Mouse (Mus musculus) bone marrow, adult 2 months (tissue): ENCODE measurements around the gene Rgs11.

Experiments
- CTCF ChIP-seq: fragments of 200-500 bp; IDR thresholded peaks from 2 replicates; pipeline ENCODE4 v1.5.1; 2011; ENCODE audit warnings: low read length, control low read depth; ENCODE audit not compliant: control insufficient read depth, insufficient read depth
- POLR2A ChIP-seq: fragments of 200-500 bp; IDR thresholded peaks from 2 replicates; pipeline ENCODE4 v1.6.1; 2011; ENCODE audit warnings: low read depth, mild to moderate bottlenecking, control low read depth, low read length, borderline replicate concordance; ENCODE audit not compliant: control insufficient read depth

- TF ChIP-seq POLR2A (no peak; the same call in 1 of the 2 replicates), CTCF (no peak)
Observed at GRCm38 (mm10) chr17:26244101-26244841, 41.5 kb downstream of the Rgs11 start, which contains the start of gene Fam234a.
